Comparison of ENCODE assay signal across 25 mouse cellular contexts in the genomic region with DNA sequence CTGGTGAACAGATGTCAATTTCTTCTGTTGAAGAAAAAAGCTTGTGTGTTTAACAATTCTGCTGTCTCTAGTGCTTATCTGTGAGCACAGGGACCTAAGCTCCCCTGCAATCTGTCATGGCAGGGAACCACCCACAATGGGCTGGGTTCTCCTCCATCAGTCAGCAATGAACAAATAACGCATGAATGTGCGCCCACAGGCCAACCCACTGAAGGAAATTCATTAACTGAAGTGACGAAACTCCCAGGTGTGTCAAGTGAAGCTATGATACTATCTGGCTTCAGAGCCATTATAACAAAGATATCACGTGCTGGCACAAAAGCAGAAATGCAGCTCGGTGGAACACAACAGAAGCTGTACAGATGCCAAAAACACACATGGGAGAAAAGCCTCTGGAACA. TPM values are rescaled to one million over a fixed set of nuclear protein-coding genes. Genes with fewer than 3 reads are reported as not detected.
DNase-seq lines count a peak whose midpoint lies in the region; ATAC-seq and TF ChIP-seq lines count a peak whose summit lies in the region.
"Had no signal": no experiment of that assay in that cellular context is flagged by ENCODE, and none has a peak within 500 bp of the region (broad histone marks: within the 10 kb centered on the region; RNA-seq: fewer than 3 reads in every experiment).

No protein-coding gene starts in this region.

- 61% methylated on average over 5 of the region's 5 CpGs for WGBS in intestine, embryonic 15.5 days
- 19% methylated on average over 5 of the region's 5 CpGs for WGBS in liver, embryonic 14.5 days (ENCODE audit: insufficient replicate concordance)
- 53% methylated on average over 5 of the region's 5 CpGs for WGBS in stomach, embryonic 14.5 days

- H3K36me3 ChIP-seq in intestine, embryonic 15.5 days = no peaks in the 10 kb centered on the region
- no peaks in the 10 kb centered on the region for H3K36me3 ChIP-seq in liver, embryonic 14.5 days (replicated peaks; ENCODE audit: control insufficient read depth, insufficient read depth, low read depth)
- no peaks in the 10 kb centered on the region for H3K36me3 ChIP-seq in stomach, embryonic 14.5 days (ENCODE audit: control insufficient read depth, insufficient read depth, low read length)
- H3K36me3 ChIP-seq: embryonic facial prominence, embryonic 12.5 days; forebrain, embryonic 15.5 days; heart, embryonic 10.5 days; hindbrain, embryonic 13.5 days had no signal

- H3K9ac ChIP-seq in intestine, embryonic 15.5 days = no peak overlapping the region
- peak overlapping the region; percentile 27; the same call in 1 of the 2 replicates for H3K9ac ChIP-seq in liver, embryonic 14.5 days (replicated peaks)
- H3K9ac ChIP-seq in stomach, embryonic 14.5 days (replicated peaks; ENCODE audit: low read depth, low read length) = no peak overlapping the region
- H3K9ac ChIP-seq: embryonic facial prominence, embryonic 12.5 days; forebrain, embryonic 15.5 days; hindbrain, embryonic 13.5 days had no signal

- peak; percentile 84 for ATAC-seq in intestine, embryonic 15.5 days
- ATAC-seq in liver, embryonic 14.5 days (ENCODE audit: insufficient read depth) = peak; percentile 94
- peak; percentile 79; the same call in 1 of the 2 replicates for ATAC-seq in stomach, embryonic 14.5 days (ENCODE audit: insufficient number of reproducible peaks, insufficient read depth, low FRiP score, low read depth)
- ATAC-seq: activated CD4-positive, CD25-positive, alpha-beta regulatory T cell, adult 4 months; forebrain, embryonic 15.5 days had no signal

- peak; percentile 86 for TF ChIP-seq EP300 in liver, embryonic 14.5 days (IDR thresholded peaks at IDR 0.05; ENCODE audit: low read depth)

- no peak overlapping the region for H3K4me3 ChIP-seq in intestine, embryonic 15.5 days (replicated peaks)
- no peak overlapping the region for H3K4me3 ChIP-seq in liver, embryonic 14.5 days (ENCODE audit: insufficient read depth in 1 of 2, low read depth in 2 of 2, low read length in 2 of 2)
- no peak overlapping the region for H3K4me3 ChIP-seq in stomach, embryonic 14.5 days (ENCODE audit: low read depth, low read length)
- H3K4me3 ChIP-seq: embryonic facial prominence, embryonic 12.5 days; forebrain, embryonic 15.5 days; heart, embryonic 10.5 days; hindbrain, embryonic 13.5 days; layer of hippocampus, adult 2 months had no signal

- H3K27ac ChIP-seq in intestine, embryonic 15.5 days = no peak overlapping the region
- H3K27ac ChIP-seq in liver, embryonic 14.5 days = peak overlapping the region; percentile 86
- H3K27ac ChIP-seq in stomach, embryonic 14.5 days (ENCODE audit: low read length) = no peak overlapping the region
- H3K27ac ChIP-seq: embryonic facial prominence, embryonic 12.5 days; forebrain, embryonic 15.5 days; heart, embryonic 10.5 days; hindbrain, embryonic 13.5 days; layer of hippocampus, adult 2 months had no signal

- TF ChIP-seq CTCF in liver, embryonic 14.5 days (IDR thresholded peaks at IDR 0.05; ENCODE audit: low read depth) = no peak

- H3K4me1 ChIP-seq in intestine, embryonic 15.5 days (replicated peaks) = no peaks in the 10 kb centered on the region
- peaks cover 23 to 28% of the 10 kb centered on the region in 2 experiments for H3K4me1 ChIP-seq in liver, embryonic 14.5 days (replicated peaks; ENCODE audit: control insufficient read depth in 2 of 2, insufficient read depth in 2 of 2, low read length in 1 of 2)
- H3K4me1 ChIP-seq in stomach, embryonic 14.5 days (ENCODE audit: control insufficient read depth, insufficient read depth, low read length) = no peaks in the 10 kb centered on the region
- H3K4me1 ChIP-seq: embryonic facial prominence, embryonic 12.5 days; forebrain, embryonic 15.5 days; heart, embryonic 10.5 days; hindbrain, embryonic 13.5 days had no signal

- no peaks in the 10 kb centered on the region for H3K9me3 ChIP-seq in intestine, embryonic 15.5 days
- H3K9me3 ChIP-seq in liver, embryonic 14.5 days (ENCODE audit: control insufficient read depth, low read length) = no peaks in the 10 kb centered on the region
- no peaks in the 10 kb centered on the region for H3K9me3 ChIP-seq in stomach, embryonic 14.5 days (ENCODE audit: control insufficient read depth, low read depth, low read length)
- H3K9me3 ChIP-seq: embryonic facial prominence, embryonic 12.5 days; forebrain, embryonic 15.5 days; heart, embryonic 10.5 days; hindbrain, embryonic 13.5 days had no signal

- no peak overlapping the region for H3K4me2 ChIP-seq in intestine, embryonic 15.5 days (replicated peaks)
- H3K4me2 ChIP-seq in liver, embryonic 14.5 days (ENCODE audit: low read depth) = peak overlapping the region; percentile 57
- H3K4me2 ChIP-seq in stomach, embryonic 14.5 days (replicated peaks; ENCODE audit: low read depth, low read length) = no peak overlapping the region
- H3K4me2 ChIP-seq: embryonic facial prominence, embryonic 12.5 days; forebrain, embryonic 15.5 days; hindbrain, embryonic 13.5 days had no signal

- H3K27me3 ChIP-seq in intestine, embryonic 15.5 days (replicated peaks) = no peaks in the 10 kb centered on the region
- H3K27me3 ChIP-seq in liver, embryonic 14.5 days (ENCODE audit: control insufficient read depth, insufficient read depth, low read length) = no peaks in the 10 kb centered on the region
- H3K27me3 ChIP-seq in stomach, embryonic 14.5 days (ENCODE audit: control insufficient read depth, insufficient read depth, low read length) = no peaks in the 10 kb centered on the region
- H3K27me3 ChIP-seq: embryonic facial prominence, embryonic 12.5 days; forebrain, embryonic 15.5 days; hindbrain, embryonic 13.5 days had no signal

- DNase-seq in c-Kit-positive CD71-positive TER-119-negative erythroid progenitor cells, embryonic 14.5 days (ENCODE audit: low read depth) = peak; percentile 80
- peak; percentile 63 to 71 (median 64) for DNase-seq in liver, embryonic 14.5 days (ENCODE audit: low read depth in 3 of 3, low spot score in 3 of 3)
- DNase-seq in thymus, postnatal 4 days = no peak
- no peak for DNase-seq in lung, adult 18-20 months
- DNase-seq in cerebellum, postnatal 14 days = no peak
- DNase-seq in frontal cortex, adult 2 months (ENCODE audit: extremely low spot score in 1 of 2, low spot score in 1 of 2) = no peak
- DNase-seq: adrenal gland, postnatal 25 days; cerebellum, adult 8-10 months; gastrocnemius, postnatal 36 days; heart, postnatal 10 days; kidney, adult 18-20 months; kidney, postnatal 10 days; lung, postnatal 14 days; retina, postnatal 1 day; right cerebral cortex, postnatal 4 days; thymus, postnatal 36 days had no signal

RNA-seq across cellular contexts. Expression of gene Wdr38, which starts 27.2 kb away (rescaled TPM):
- 1.3 and 1.4 TPM in 2 replicates for polyA plus RNA-seq in intestine, embryonic 15.5 days (2015; fragmentation: Nextera tagmentation; extraction: Ambion mirVana)
- 0.29 and 0.42 TPM in 2 replicates for polyA plus RNA-seq in liver, embryonic 14.5 days (2012; rRNA removed)
- polyA plus RNA-seq in liver, embryonic 14.5 days (2014; fragmentation: Nextera tagmentation; extraction: Ambion mirVana) = 0.29 and 0.58 TPM in 2 replicates
- polyA plus RNA-seq in stomach, embryonic 14.5 days (2014; fragmentation: Nextera tagmentation; extraction: Ambion mirVana) = 1.1 and 1.8 TPM in 2 replicates
- polyA plus RNA-seq in frontal cortex, adult 2 months (2012; rRNA removed) = 1.00 and 1.3 TPM in 2 replicates

RNA-seq across cellular contexts. Expression of gene Arpc5l, which starts 35.1 kb away (rescaled TPM):
- polyA plus RNA-seq in intestine, embryonic 15.5 days (2015; fragmentation: Nextera tagmentation; extraction: Ambion mirVana) = 107 and 111 TPM in 2 replicates
- 14.9 and 29.8 TPM in 2 replicates for polyA plus RNA-seq in liver, embryonic 14.5 days (2012; rRNA removed)
- 54.1 and 55.5 TPM in 2 replicates for polyA plus RNA-seq in liver, embryonic 14.5 days (2014; fragmentation: Nextera tagmentation; extraction: Ambion mirVana)
- 119 and 124 TPM in 2 replicates for polyA plus RNA-seq in stomach, embryonic 14.5 days (2014; fragmentation: Nextera tagmentation; extraction: Ambion mirVana)
- 110 and 113 TPM in 2 replicates for polyA plus RNA-seq in frontal cortex, adult 2 months (2012; rRNA removed)

RNA-seq across cellular contexts. Expression of gene Rpl35, which starts 35.4 kb away (rescaled TPM):
- polyA plus RNA-seq in intestine, embryonic 15.5 days (2015; fragmentation: Nextera tagmentation; extraction: Ambion mirVana) = 888 and 1,051 TPM in 2 replicates
- 286 and 465 TPM in 2 replicates for polyA plus RNA-seq in liver, embryonic 14.5 days (2012; rRNA removed)
- polyA plus RNA-seq in liver, embryonic 14.5 days (2014; fragmentation: Nextera tagmentation; extraction: Ambion mirVana) = 699 and 714 TPM in 2 replicates
- polyA plus RNA-seq in stomach, embryonic 14.5 days (2014; fragmentation: Nextera tagmentation; extraction: Ambion mirVana) = 1,103 and 1,116 TPM in 2 replicates
- polyA plus RNA-seq in frontal cortex, adult 2 months (2012; rRNA removed) = 260 and 302 TPM in 2 replicates

RNA-seq across cellular contexts. Expression of gene Olfml2a, which starts 38.3 kb away (rescaled TPM):
- 2.3 and 2.5 TPM in 2 replicates for polyA plus RNA-seq in intestine, embryonic 15.5 days (2015; fragmentation: Nextera tagmentation; extraction: Ambion mirVana)
- 0.02 and 0.07 TPM in 2 replicates for polyA plus RNA-seq in liver, embryonic 14.5 days (2012; rRNA removed)
- polyA plus RNA-seq in liver, embryonic 14.5 days (2014; fragmentation: Nextera tagmentation; extraction: Ambion mirVana) = 0.06 and 0.10 TPM in 2 replicates
- 3.5 and 3.6 TPM in 2 replicates for polyA plus RNA-seq in stomach, embryonic 14.5 days (2014; fragmentation: Nextera tagmentation; extraction: Ambion mirVana)
- polyA plus RNA-seq in frontal cortex, adult 2 months (2012; rRNA removed) = 2.8 and 3.3 TPM in 2 replicates
- polyA plus RNA-seq: C2C12 had no signal

RNA-seq across cellular contexts. Expression of gene Nr6a1, which starts 42.6 kb away (rescaled TPM):
- 1.7 and 1.9 TPM in 2 replicates for polyA plus RNA-seq in intestine, embryonic 15.5 days (2015; fragmentation: Nextera tagmentation; extraction: Ambion mirVana)
- 1.2 and 1.3 TPM in 2 replicates for polyA plus RNA-seq in liver, embryonic 14.5 days (2012; rRNA removed)
- 0.86 and 0.90 TPM in 2 replicates for polyA plus RNA-seq in liver, embryonic 14.5 days (2014; fragmentation: Nextera tagmentation; extraction: Ambion mirVana)
- 2.6 and 3.3 TPM in 2 replicates for polyA plus RNA-seq in stomach, embryonic 14.5 days (2014; fragmentation: Nextera tagmentation; extraction: Ambion mirVana)
- polyA plus RNA-seq in frontal cortex, adult 2 months (2012; rRNA removed) = 5.0 and 5.8 TPM in 2 replicates

Comparison
In these comparisons a context has a peak if more than half of its experiments do, and no peak if none do; other contexts are left out.
1. DNase-seq: peak in c-Kit-positive CD71-positive TER-119-negative erythroid progenitor cells, embryonic 14.5 days (single experiment) and liver, embryonic 14.5 days (3 of 3); none in thymus, postnatal 4 days (single experiment), lung, adult 18-20 months (0 of 2), cerebellum, postnatal 14 days (0 of 2) and frontal cortex, adult 2 months (0 of 2).
2. Peak in every context shown above with its lines, with median percentiles within 50 percentile points of each other: ATAC-seq.